Mouse (Mus musculus): ENCODE results near the gene Rasal2.

Gene Rasal2

DNA sequence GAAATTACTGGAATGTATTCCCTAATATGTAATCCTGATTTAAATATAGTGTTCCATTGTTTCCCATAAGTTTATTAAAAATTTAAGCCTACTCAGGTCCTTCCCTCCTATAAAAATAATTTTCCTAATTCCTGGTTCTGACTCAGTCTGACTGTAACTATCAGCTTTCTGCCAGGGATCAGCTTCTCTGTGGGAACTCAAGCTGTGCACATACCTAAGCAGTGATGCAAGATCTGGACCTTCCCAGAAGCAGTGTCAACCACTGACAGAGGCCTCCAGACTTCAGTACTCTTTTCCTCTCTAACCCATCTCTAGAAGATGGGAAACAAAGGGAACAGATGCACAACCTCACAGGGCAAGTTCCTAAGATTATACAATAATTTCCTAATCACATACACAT is 68.9 kb downstream of the Rasal2 start:
- no peak for DNase-seq (ENCODE audit: low spot score in 2 of 2)

DNA sequence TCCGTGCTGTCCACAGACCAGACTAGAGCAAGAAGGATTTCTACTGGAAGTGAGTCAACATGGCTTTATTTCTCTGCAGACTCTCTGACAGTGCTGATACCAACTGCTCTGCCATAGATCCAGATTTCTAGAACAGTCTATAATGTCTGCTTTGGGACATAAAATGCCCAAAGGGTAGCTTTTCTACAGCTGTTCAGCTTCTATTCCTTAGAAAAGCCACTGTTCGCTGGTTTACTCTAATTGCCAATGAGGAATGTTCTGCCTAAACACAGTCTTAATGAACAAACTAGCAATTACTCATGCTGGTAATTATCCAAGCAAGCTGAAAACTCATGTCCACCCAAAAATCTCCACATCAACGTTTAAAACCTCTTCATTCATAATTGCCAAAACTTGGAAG is 77.6 kb downstream of the Rasal2 start:
- DNase-seq (ENCODE audit: low spot score in 2 of 2), result no peak

- DNase-seq (ENCODE audit: low spot score in 2 of 2), result no peak
These were observed 84.3 kb downstream of the Rasal2 start for GRCm38 (mm10) chr1:157328068-157328467.

DNA sequence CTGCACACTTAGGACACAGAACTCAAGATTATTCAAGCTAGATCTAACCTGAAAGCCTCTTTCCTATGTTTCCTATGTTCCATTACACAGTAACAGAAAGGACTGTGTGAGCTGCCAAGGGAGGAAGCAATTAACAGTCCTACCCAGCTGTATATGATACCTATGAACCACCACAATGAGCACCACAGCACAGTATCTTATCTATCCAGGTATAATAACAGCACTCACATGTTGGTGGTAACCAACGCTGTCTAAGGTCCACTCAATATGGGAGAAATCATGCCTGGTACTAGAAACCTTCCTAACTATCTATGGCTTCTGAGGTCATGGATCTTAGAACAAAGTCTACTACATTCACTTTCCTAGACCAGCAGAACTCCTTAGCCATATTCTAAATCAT is 89.3 kb downstream of the Rasal2 start:
- DNase-seq (ENCODE audit: low spot score in 2 of 2), result no peak

GRCm38 (mm10) chr1:157318896-157319295 is 93.5 kb downstream of the Rasal2 start:
- no peak for DNase-seq (ENCODE audit: low spot score in 2 of 2)

DNA sequence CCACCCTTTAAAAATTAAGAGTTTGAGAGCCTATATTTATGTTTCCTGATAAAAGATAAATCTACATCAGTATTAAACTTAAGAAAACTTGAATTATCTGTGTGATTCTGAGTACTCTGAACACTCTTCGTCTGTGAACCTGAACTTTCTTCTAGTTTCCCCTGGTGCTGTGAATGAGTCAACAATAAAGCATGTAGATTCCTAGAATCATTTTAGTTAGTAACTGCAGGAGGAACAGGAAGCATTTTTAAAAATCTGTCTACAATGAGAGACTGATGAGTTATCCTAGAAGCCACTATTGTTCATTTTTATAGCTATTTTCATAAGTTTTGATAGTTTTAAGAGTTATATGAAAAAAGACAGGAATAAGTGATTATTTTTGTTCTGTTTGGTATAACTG is 111.1 kb downstream of the Rasal2 start:
- DNase-seq (ENCODE audit: low spot score in 2 of 2), result no peak

GRCm38 (mm10) chr1:157299559-157299958 is 112.8 kb downstream of the Rasal2 start:
- no peak for DNase-seq (ENCODE audit: low spot score in 2 of 2)

GRCm38 (mm10) chr1:157298990-157299389 is 113.4 kb downstream of the Rasal2 start:
- DNase-seq (ENCODE audit: low spot score in 2 of 2), result no peak

DNA sequence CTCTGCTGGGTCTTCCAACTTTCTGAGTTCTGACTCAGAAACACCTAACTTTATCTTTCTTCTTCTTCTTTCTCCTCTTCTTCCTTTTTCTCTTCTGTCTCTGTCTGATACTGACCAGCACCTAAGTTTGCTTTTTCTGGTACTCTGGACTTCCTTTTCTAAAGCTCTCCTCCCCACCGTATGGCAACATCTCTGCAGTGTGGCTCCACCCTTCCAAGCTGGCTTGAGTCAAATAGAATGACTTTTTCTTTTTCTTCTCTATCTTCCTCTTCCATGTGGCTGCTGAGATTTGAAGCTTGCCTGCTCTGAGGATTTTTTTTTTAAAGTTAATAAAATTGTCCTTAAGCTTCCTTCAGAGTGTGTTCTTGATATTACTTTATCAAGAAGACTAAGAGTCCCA is 115.3 kb downstream of the Rasal2 start:
- no peak for DNase-seq (ENCODE audit: low spot score in 2 of 2)

- DNase-seq (ENCODE audit: low spot score in 2 of 2), result no peak
These were observed 116.5 kb downstream of the Rasal2 start for GRCm38 (mm10) chr1:157295868-157296267.

DNA sequence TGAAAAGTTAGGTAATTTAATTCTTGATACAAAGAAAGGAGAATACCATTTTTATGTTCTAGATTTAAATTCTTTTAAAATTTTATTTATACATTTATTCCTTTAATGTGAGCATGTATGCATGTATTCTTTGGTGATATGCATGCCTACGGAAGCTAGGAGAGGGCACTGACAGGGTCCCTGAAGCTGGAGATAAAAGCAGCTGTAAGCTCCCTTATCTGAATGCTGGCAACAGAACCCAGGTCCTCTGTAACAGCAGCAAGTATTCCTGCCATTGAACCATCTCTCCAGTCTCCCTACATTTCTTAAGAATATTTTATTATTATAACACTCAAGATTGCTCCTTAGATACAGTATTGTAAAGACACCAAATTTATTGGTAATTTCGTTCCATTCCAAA is 122.2 kb downstream of the Rasal2 start:
- no peak for DNase-seq (ENCODE audit: low spot score in 2 of 2)

GRCm38 (mm10) chr1:157289251-157289650 is 123.1 kb downstream of the Rasal2 start:
- no peak for DNase-seq (ENCODE audit: low spot score in 2 of 2)

- DNase-seq (ENCODE audit: low spot score in 2 of 2), result peak in 1 of 2 experiments; percentile 50
These were observed 125.8 kb downstream of the Rasal2 start for GRCm38 (mm10) chr1:157286561-157286960.

- DNase-seq (ENCODE audit: low spot score in 2 of 2), result no peak
These were observed 127.0 kb downstream of the Rasal2 start for GRCm38 (mm10) chr1:157285366-157285765.

DNA sequence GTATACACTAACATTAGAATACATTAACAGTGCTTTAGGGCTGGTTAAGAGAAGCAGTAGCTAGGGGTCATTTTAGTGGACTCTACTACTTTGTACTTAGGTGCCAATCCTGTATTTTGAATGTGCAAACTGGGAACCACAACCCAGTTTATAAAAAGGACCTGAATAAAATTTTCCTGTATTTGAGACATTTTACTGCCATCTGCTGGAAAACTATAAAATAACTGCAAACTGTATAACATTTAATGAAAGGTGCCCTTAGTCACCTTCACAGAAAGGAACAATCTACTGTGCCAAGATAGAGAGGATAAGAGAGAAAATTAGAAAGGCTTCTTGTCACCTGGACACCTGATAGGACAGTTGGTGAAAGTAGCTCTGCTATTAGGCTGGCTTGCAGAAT is 131.6 kb downstream of the Rasal2 start:
- no peak for DNase-seq (ENCODE audit: low spot score in 2 of 2)

DNA sequence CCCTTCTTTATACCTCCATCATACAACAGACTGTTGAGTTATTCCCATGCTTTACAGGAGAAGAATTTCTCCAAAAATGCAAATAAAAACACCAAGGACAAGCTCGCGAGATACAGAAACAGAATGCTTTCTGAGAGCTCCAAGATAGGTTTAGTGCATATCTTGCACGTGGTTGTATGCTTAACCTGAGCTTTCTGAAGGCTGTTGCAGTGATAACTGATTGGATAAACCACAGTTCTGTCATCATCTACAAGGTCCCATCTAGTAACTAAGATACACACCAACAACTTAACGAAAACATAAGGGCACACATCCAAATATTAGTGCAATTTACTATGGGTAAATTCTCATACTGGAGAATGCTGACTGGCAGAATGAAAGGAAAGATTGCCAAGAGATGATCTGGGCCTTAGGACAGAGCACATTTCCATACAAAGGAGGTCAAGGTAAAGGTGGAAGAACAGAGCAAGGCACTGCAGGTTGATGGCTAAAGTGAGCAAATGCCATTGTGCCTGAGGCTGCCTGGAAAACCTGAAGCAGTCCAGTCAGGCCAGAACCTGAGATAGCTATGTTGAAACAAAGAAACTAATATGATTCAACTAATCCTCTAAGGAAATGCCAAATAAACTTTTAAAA is 136.6 kb downstream of the Rasal2 start:
- no peak for DNase-seq (ENCODE audit: low spot score in 2 of 2)

- no peak for DNase-seq (ENCODE audit: low spot score in 2 of 2)
These were observed 144.5 kb downstream of the Rasal2 start for GRCm38 (mm10) chr1:157267894-157268293.

DNA sequence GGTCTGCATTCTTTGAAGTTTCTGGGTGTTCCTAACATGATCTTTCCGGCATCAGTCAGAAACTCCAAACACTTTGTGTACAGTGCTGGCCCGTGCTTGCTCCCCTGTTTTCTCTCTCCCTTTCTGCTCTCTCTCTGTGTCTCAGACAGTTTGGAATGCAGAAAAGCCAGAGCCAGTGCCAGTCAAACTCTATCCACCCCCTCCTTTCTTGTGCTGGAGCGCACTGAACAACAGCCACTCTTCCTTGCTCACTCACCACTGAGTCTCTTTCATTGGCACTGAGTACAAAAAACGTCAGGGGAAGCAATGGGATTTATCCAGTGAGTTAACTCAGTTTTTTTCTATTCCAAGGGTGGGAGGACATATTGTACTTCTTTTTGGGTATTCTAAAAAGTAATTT is 155.8 kb downstream of the Rasal2 start:
- DNase-seq (ENCODE audit: low spot score in 2 of 2), result peak in 1 of 2 experiments; percentile 48

DNA sequence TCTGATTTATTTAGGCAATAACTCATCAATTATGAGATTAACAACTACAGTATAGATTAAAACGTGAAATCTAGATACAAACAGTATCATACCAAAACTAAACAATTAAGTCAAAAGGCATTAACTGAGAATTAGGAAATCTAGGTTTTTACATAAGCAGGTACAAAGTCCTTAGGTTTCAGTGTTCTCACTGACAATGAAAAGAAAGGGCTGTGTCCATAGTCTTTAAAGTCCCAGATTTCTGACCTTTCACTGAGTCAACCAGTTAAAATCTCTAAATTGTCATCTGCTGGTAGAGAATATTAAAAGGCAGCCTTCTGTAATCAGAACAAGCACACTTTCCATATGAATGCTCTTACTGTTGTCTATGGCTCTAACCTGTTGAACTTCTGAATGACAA is 156.6 kb downstream of the Rasal2 start:
- no peak for DNase-seq (ENCODE audit: low spot score in 2 of 2)

GRCm38 (mm10) chr1:157253600-157254490 is 158.6 kb downstream of the Rasal2 start:
- DNase-seq (ENCODE audit: low spot score in 2 of 2), result no peak

DNA sequence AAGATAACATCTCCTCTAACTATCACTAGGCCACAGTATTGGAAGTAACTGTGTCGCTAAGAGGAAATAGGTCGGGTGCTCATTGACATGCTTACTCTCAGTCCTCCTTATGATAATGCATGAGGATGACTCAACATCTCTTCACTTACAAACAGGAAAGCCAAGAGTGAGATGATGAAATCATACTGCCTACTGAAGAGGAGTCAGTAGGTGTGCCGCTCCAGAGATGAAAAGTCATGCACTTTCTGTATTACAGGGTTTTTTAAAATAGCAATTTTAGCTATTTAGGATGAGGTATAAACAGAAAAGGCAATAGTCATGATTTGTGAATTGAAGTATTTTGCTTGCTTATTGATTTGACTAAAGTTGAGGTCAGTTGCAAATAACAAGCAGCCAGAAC is 164.3 kb downstream of the Rasal2 start:
- no peak for DNase-seq (ENCODE audit: low spot score in 2 of 2)

DNA sequence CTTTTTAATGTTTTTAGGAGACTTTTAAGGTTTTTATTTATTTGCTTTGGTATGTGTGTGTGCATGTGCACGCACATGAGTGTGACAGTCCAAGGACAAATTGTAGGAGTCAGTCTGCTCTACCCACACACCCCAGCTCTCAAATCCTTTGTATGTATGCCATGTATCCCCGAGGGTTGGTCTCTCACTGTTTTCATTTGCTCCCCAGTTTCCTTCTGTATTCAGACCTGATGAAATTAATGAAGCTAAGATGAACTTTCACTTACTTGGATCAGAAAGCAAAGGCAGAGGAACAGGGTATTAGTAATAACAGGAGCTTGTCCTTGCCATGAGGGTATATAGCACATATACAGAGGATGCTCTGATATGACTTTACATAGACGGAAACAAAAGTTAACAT is 165.1 kb downstream of the Rasal2 start:
- DNase-seq (ENCODE audit: low spot score in 2 of 2), result no peak

GRCm38 (mm10) chr1:157246779-157247178 is 165.6 kb downstream of the Rasal2 start:
- no peak for DNase-seq (ENCODE audit: low spot score in 2 of 2)

Data from left cerebral cortex, adult 9 months (tissue).